Mouse (Mus musculus): ENCODE measurements around the gene Pcare. TPM values are rescaled to one million over a fixed set of nuclear protein-coding genes. Genes with fewer than 3 reads are reported as not detected.

The Pcare gene
- total RNA-seq, 2 experiments from 2014 or later = 0.34 to 0.40 TPM

- intact Hi-C loops (cut with DNase I) = loop anchor here (5.0 kb wide), 1 partner anchor 36 kb away; no protein-coding TSS in a partner anchor
- no peak for DNase-seq (ENCODE audit: low spot score in 2 of 2)
These were observed 6.6 kb downstream of the Pcare start for GRCm38 (mm10) chr17:71746114-71746513.

GRCm38 (mm10) chr17:71742935-71743334 is 9.8 kb downstream of the Pcare start:
- peak; percentile 58 to 63 for DNase-seq (ENCODE audit: low spot score in 2 of 2)
- intact Hi-C loops (cut with DNase I) = no loop called here

- intact Hi-C loops (cut with DNase I) = no loop called here
- no peak for DNase-seq (ENCODE audit: low spot score in 2 of 2)
These were observed 10.5 kb downstream of the Pcare start for GRCm38 (mm10) chr17:71742156-71742555.

DNA sequence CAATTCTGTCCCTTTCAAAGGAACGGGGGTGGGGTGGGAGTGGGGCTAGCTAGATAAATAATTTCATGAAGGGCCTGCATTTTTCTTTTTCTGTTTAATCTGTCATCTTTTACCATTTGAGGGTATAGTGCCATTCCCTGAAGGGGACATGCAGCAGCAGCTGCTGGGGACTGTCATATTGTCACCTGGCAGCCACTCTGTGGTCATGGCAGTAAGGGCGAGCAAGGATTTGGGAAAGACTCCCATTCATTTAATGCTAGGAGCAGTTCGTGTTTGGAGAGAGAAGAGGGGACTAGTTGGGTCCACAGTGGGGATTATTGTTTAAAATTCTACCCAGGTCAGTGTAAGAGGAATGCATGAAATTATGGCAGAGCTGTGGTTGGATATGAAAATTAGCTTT is 16.3 kb downstream of the Pcare start:
- intact Hi-C loops (cut with DNase I) = no loop called here

GRCm38 (mm10) chr17:71730655-71731054 is 22.0 kb downstream of the Pcare start:
- DNase-seq (ENCODE audit: low spot score in 2 of 2) = no peak
- intact Hi-C loops (cut with DNase I) = no loop called here

More for the DNA sequence above, 16.3 kb downstream of the Pcare start:
- no peak for DNase-seq (ENCODE audit: low spot score in 2 of 2)

DNA sequence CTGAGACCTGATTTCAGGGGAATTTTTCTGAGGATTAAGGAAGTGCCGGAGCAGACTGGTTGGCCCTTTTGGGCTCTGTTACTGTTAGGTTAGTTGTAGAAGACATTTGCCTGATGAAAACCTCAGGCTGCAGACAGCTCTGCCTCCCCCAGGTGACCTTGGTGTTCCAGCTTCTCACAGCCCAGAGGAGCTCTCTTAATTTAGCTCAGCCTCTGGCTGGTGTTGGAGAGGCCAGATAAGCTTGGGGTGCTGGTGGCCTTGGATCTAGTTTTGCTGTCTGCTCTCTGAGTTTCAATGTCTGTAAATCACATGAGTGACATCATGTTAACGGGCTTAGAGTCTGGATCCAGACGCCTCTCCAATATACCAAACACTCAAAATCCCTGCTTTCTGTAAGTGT is 31.7 kb downstream of the Pcare start:
- intact Hi-C loops (cut with DNase I) = no loop called here

GRCm38 (mm10) chr17:71720434-71720833 is 32.3 kb downstream of the Pcare start:
- intact Hi-C loops (cut with DNase I) = no loop called here

More for the DNA sequence above, 31.7 kb downstream of the Pcare start:
- no peak for DNase-seq (ENCODE audit: low spot score in 2 of 2)

DNA sequence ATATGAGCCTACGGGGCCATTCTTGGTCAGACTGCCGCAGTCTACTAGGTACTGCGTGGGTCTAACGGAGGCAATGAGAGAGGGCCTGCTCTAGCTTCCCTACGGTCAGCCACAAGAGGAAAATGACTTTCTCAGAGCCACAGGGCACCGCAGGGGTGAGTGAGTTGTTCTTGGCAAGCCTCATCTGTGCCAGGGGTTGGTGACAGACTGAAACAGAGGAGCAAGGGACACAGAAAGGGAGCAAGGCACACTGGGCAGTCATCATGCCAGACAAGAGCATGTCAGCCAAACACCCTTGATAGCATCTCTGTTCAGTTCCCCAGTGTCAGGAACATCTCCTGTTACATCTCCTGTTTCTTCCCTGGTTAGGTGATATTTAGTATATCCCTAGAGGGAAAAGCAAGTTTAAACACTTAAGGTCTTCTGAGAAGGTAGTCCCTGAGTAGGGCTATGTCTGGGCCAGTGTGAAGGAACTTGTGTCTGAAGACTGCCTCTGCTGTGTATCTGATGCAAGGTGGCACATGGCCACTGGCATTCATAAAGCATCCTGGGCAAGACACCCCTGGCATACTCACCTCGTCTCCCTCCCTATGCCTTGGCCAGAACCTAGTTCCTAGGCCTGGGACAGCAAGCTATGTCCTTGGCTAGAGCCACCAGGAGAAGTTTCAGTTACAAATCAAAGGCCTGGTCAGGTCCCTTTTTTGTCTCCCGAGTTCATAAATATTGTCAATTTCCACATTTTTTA is 34.6 kb downstream of the Pcare start:
- DNase-seq (ENCODE audit: low spot score in 2 of 2) = no peak
- intact Hi-C loops (cut with DNase I) = no loop called here

More at GRCm38 (mm10) chr17:71720434-71720833, 32.3 kb downstream of the Pcare start:
- no peak for DNase-seq (ENCODE audit: low spot score in 2 of 2)

GRCm38 (mm10) chr17:71715034-71715433 is 37.7 kb downstream of the Pcare start:
- intact Hi-C loops (cut with DNase I) = no loop called here
- DNase-seq (ENCODE audit: low spot score in 2 of 2) = peak; percentile 52 to 55

- no peak for DNase-seq (ENCODE audit: low spot score in 2 of 2)
- intact Hi-C loops (cut with DNase I) = no loop called here
These were observed 40.4 kb downstream of the Pcare start for GRCm38 (mm10) chr17:71712279-71712678.

- peak in 1 of 2 experiments; percentile 18 for DNase-seq (ENCODE audit: low spot score in 2 of 2)
- intact Hi-C loops (cut with DNase I) = no loop called here
These were observed 45.0 kb downstream of the Pcare start for GRCm38 (mm10) chr17:71707715-71708114.

GRCm38 (mm10) chr17:71705550-71706480 is 46.9 kb downstream of the Pcare start:
- intact Hi-C loops (cut with DNase I) = no loop called here
- DNase-seq (ENCODE audit: low spot score in 2 of 2) = no peak

GRCm38 (mm10) chr17:71705113-71705512 is 47.6 kb downstream of the Pcare start:
- DNase-seq (ENCODE audit: low spot score in 2 of 2) = no peak
- intact Hi-C loops (cut with DNase I) = no loop called here

- intact Hi-C loops (cut with DNase I) = no loop called here
- no peak for DNase-seq (ENCODE audit: low spot score in 2 of 2)
These were observed 54.1 kb downstream of the Pcare start for GRCm38 (mm10) chr17:71698619-71698956.

GRCm38 (mm10) chr17:71697896-71698618 is 54.6 kb downstream of the Pcare start:
- intact Hi-C loops (cut with DNase I) = no loop called here
- no peak for DNase-seq (ENCODE audit: low spot score in 2 of 2)

DNA sequence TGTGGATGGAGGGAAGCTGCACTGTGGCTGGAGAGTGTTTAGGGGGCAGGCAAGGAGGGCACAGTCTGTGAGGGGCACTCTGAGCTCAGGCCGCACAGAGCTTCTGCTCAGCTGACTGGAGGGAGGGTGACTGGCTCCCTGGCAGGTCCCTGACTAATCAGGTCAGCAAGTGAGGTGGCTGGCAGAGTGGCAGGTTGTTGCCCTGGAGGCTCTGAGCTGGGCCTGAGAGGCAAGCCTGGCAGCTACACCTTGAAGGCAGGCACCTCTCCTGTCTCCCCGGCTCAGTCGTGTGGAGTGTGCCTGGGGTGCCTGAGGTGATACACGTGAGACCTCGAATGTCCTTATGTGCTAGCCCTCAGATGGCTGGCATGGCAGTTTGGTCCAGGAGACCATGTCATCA is 56.3 kb downstream of the Pcare start:
- intact Hi-C loops (cut with DNase I) = no loop called here
- no peak for DNase-seq (ENCODE audit: low spot score in 2 of 2)

- no peak for DNase-seq (ENCODE audit: low spot score in 2 of 2)
- intact Hi-C loops (cut with DNase I) = no loop called here
These were observed 56.9 kb downstream of the Pcare start for GRCm38 (mm10) chr17:71695716-71696315.

DNA sequence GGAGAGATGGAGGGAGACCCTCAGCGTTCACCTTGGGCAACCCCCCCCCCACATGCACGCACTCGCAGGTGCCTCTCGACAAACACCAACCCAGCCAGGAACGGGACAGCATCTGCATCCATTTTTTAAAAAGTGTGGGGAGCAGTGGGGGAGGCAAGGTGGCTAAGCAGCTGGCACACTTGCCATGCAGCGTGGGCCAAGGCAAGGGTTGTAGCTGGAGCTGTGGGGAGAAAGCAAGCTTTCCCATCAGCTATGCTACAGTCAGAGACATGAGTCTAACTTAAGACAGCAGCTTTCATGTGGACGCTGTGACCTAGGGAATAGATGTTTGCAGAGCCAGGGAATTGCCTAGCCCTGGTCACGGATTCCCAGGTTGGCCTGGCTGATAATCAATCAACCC is 57.5 kb downstream of the Pcare start:
- intact Hi-C loops (cut with DNase I) = no loop called here
- DNase-seq (ENCODE audit: low spot score in 2 of 2) = no peak

GRCm38 (mm10) chr17:71693780-71694179 is 58.9 kb downstream of the Pcare start:
- intact Hi-C loops (cut with DNase I) = no loop called here
- no peak for DNase-seq (ENCODE audit: low spot score in 2 of 2)
